Mouse (Mus musculus): ENCODE results near the gene Irf7. TPM values are rescaled to one million over a fixed set of nuclear protein-coding genes. Genes with fewer than 3 reads are reported as not detected.
"Not testable (repeated sequence)": the region's sequence is repeated elsewhere in the genome, so short reads cannot be mapped to it uniquely, and the experiment has no call there.

Irf7 gene
- total and polyA plus RNA-seq, 2 experiments from 2014 or later, result 7.5 to 10.0 TPM

- ATAC-seq (ENCODE audit: insufficient read depth, low read depth) (no peak), DNase-seq (ENCODE audit: low spot score) (no peak)
- WGBS, result 77% methylated on average over 11 of the region's 11 CpGs
- H3K9me3 ChIP-seq (replicated peaks; ENCODE audit: control insufficient read depth, low read length), result no peaks in the 10 kb centered on the region
- peaks cover 50% of the 10 kb centered on the region for H3K36me3 ChIP-seq (replicated peaks; ENCODE audit: control insufficient read depth, insufficient read depth, low read length)
- H3K27ac ChIP-seq (ENCODE audit: low read depth), result no peak overlapping the region
- H3K9ac ChIP-seq (replicated peaks; ENCODE audit: low read depth, low read length), result no peak overlapping the region
- no peak overlapping the region for H3K4me3 ChIP-seq (ENCODE audit: low read depth, low read length)
- no peaks in the 10 kb centered on the region for H3K27me3 ChIP-seq (ENCODE audit: control insufficient read depth, insufficient read depth, low read length)
- no peak for TF ChIP-seq EP300 (IDR thresholded peaks at IDR 0.05; ENCODE audit: low read depth)
- H3K4me2 ChIP-seq (ENCODE audit: low read depth, low read length), result no peak overlapping the region
- H3K4me1 ChIP-seq (ENCODE audit: control insufficient read depth, insufficient read depth), result peaks cover 9% of the 10 kb centered on the region
Measured at GRCm38 (mm10) chr7:141264041-141264700, 2.1 kb downstream of the Irf7 start.

GRCm38 (mm10) chr7:141263640-141264039, 2.6 kb downstream of the Irf7 start:
- Histone ChIP-seq H3K9me3 (replicated peaks; ENCODE audit: control insufficient read depth, low read length) (no peaks in the 10 kb centered on the region), H3K4me3 (ENCODE audit: low read depth, low read length) (no peak overlapping the region), H3K27ac (ENCODE audit: low read depth) (no peak overlapping the region), H3K9ac (replicated peaks; ENCODE audit: low read depth, low read length) (no peak overlapping the region), H3K36me3 (replicated peaks; ENCODE audit: control insufficient read depth, insufficient read depth, low read length) (peaks cover 55% of the 10 kb centered on the region), H3K27me3 (ENCODE audit: control insufficient read depth, insufficient read depth, low read length) (no peaks in the 10 kb centered on the region), H3K4me2 (ENCODE audit: low read depth, low read length) (no peak overlapping the region), H3K4me1 (ENCODE audit: control insufficient read depth, insufficient read depth) (peaks cover 9% of the 10 kb centered on the region)
- 89% methylated on average over 13 of the region's 13 CpGs for WGBS
- DNase-seq (ENCODE audit: low spot score) (no peak), ATAC-seq (ENCODE audit: insufficient read depth, low read depth) (no peak)
- TF ChIP-seq EP300 (IDR thresholded peaks at IDR 0.05; ENCODE audit: low read depth) (no peak), CTCF (IDR thresholded peaks at IDR 0.05; ENCODE audit: low read depth) (no peak)

GRCm38 (mm10) chr7:141261480-141261879, 4.8 kb downstream of the Irf7 start:
- no peak overlapping the region for H3K27ac ChIP-seq (ENCODE audit: low read depth)
- peaks cover 76% of the 10 kb centered on the region for H3K36me3 ChIP-seq (replicated peaks; ENCODE audit: control insufficient read depth, insufficient read depth, low read length)
- TF ChIP-seq CTCF (IDR thresholded peaks at IDR 0.05; ENCODE audit: low read depth) (no peak), EP300 (IDR thresholded peaks at IDR 0.05; ENCODE audit: low read depth) (no peak)
- 83% methylated on average over 3 of the region's 3 CpGs for WGBS
- ATAC-seq (ENCODE audit: insufficient read depth, low read depth) (no peak), DNase-seq (ENCODE audit: low spot score) (no peak)
- no peak overlapping the region for H3K4me3 ChIP-seq (ENCODE audit: low read depth, low read length)
- H3K4me1 ChIP-seq (ENCODE audit: control insufficient read depth, insufficient read depth), result peaks cover 6% of the 10 kb centered on the region
- H3K4me2 ChIP-seq (ENCODE audit: low read depth, low read length), result no peak overlapping the region
- H3K9me3 ChIP-seq (replicated peaks; ENCODE audit: control insufficient read depth, low read length), result no peaks in the 10 kb centered on the region
- no peak overlapping the region for H3K9ac ChIP-seq (replicated peaks; ENCODE audit: low read depth, low read length)
- no peaks in the 10 kb centered on the region for H3K27me3 ChIP-seq (ENCODE audit: control insufficient read depth, insufficient read depth, low read length)

GRCm38 (mm10) chr7:141256159-141256558, 10.1 kb downstream of the Irf7 start:
- Histone ChIP-seq H3K4me1 (ENCODE audit: control insufficient read depth, insufficient read depth) (no peaks in the 10 kb centered on the region), H3K27me3 (ENCODE audit: control insufficient read depth, insufficient read depth, low read length) (no peaks in the 10 kb centered on the region), H3K36me3 (replicated peaks; ENCODE audit: control insufficient read depth, insufficient read depth, low read length) (peaks cover 89% of the 10 kb centered on the region), H3K9me3 (replicated peaks; ENCODE audit: control insufficient read depth, low read length) (no peaks in the 10 kb centered on the region), H3K4me2 (ENCODE audit: low read depth, low read length) (no peak overlapping the region), H3K27ac (ENCODE audit: low read depth) (no peak overlapping the region), H3K9ac (replicated peaks; ENCODE audit: low read depth, low read length) (no peak overlapping the region), H3K4me3 (ENCODE audit: low read depth, low read length) (no peak overlapping the region)
- DNase-seq (ENCODE audit: low spot score) (no peak), ATAC-seq (ENCODE audit: insufficient read depth, low read depth) (no peak)
- TF ChIP-seq EP300 (IDR thresholded peaks at IDR 0.05; ENCODE audit: low read depth) (no peak), CTCF (IDR thresholded peaks at IDR 0.05; ENCODE audit: low read depth) (no peak)
- WGBS, result 85% methylated on average over 10 of the region's 10 CpGs

- H3K36me3 ChIP-seq (replicated peaks; ENCODE audit: control insufficient read depth, insufficient read depth, low read length), result peaks cover 86% of the 10 kb centered on the region
- H3K9me3 ChIP-seq (replicated peaks; ENCODE audit: control insufficient read depth, low read length); ATAC-seq (ENCODE audit: insufficient read depth, low read depth); H3K27ac ChIP-seq (ENCODE audit: low read depth); H3K27me3 ChIP-seq (ENCODE audit: control insufficient read depth, insufficient read depth, low read length); H3K4me3 ChIP-seq (ENCODE audit: low read depth, low read length); H3K4me1 ChIP-seq (ENCODE audit: control insufficient read depth, insufficient read depth); DNase-seq (ENCODE audit: low spot score); H3K4me2 ChIP-seq (ENCODE audit: low read depth, low read length); H3K9ac ChIP-seq (replicated peaks; ENCODE audit: low read depth, low read length): not testable (repeated sequence)
- 83% methylated on average over 4 of the region's 4 CpGs for WGBS
Measured at GRCm38 (mm10) chr7:141250486-141250885, 15.8 kb downstream of the Irf7 start.

GRCm38 (mm10) chr7:141231551-141231950, 34.7 kb downstream of the Irf7 start:
- no peak overlapping the region for H3K4me2 ChIP-seq (ENCODE audit: low read depth, low read length)
- H3K27me3 ChIP-seq (ENCODE audit: control insufficient read depth, insufficient read depth, low read length), result no peaks in the 10 kb centered on the region
- peaks cover 60% of the 10 kb centered on the region for H3K36me3 ChIP-seq (replicated peaks; ENCODE audit: control insufficient read depth, insufficient read depth, low read length)
- no peak overlapping the region for H3K9ac ChIP-seq (replicated peaks; ENCODE audit: low read depth, low read length)
- DNase-seq (ENCODE audit: low spot score) (no peak), ATAC-seq (ENCODE audit: insufficient read depth, low read depth) (no peak)
- no peak overlapping the region for H3K27ac ChIP-seq (ENCODE audit: low read depth)
- H3K9me3 ChIP-seq (replicated peaks; ENCODE audit: control insufficient read depth, low read length), result no peaks in the 10 kb centered on the region
- no peak overlapping the region for H3K4me3 ChIP-seq (ENCODE audit: low read depth, low read length)
- peaks cover 17% of the 10 kb centered on the region for H3K4me1 ChIP-seq (ENCODE audit: control insufficient read depth, insufficient read depth)
- WGBS, result 88% methylated on average over 10 of the region's 10 CpGs
- TF ChIP-seq EP300 (IDR thresholded peaks at IDR 0.05; ENCODE audit: low read depth) (no peak), CTCF (IDR thresholded peaks at IDR 0.05; ENCODE audit: low read depth) (no peak)

Measured in heart, postnatal 0 days (tissue).